Mouse (Mus musculus): ENCODE measurements at regions not wholly inside any gene's neighbourhood (a gene's known extent, or its start where the extent isn't known, plus 50 kb on each side); places are given as distances from the start of the nearest gene placed in this dataset.

- no peak for DNase-seq (ENCODE audit: extremely low spot score in 1 of 2, low spot score in 1 of 2)
Measured at GRCm38 (mm10) chr5:62997464-62997863, 183.8 kb downstream of the Dthd1 start.

DNA sequence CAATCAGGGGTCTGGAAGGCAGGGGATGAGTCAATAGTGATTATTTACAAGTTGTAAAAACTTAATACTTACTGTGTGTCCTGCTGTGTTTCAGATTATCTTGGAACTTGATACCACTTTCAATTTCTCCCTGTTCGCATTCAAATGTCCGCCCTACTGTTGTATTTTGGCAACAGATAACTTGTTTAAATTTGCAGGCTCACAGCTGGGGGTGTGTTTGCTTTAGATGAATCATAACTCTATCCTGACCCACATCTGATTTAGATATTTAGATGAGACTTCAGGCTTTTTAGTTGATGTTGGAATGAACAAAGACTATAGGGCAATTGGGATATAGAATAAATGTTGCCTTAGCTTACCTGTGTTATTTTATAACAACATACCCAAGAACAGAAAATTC is 220.8 kb downstream of the Dthd1 start:
- no peak for DNase-seq (ENCODE audit: extremely low spot score in 1 of 2, low spot score in 1 of 2)

DNA sequence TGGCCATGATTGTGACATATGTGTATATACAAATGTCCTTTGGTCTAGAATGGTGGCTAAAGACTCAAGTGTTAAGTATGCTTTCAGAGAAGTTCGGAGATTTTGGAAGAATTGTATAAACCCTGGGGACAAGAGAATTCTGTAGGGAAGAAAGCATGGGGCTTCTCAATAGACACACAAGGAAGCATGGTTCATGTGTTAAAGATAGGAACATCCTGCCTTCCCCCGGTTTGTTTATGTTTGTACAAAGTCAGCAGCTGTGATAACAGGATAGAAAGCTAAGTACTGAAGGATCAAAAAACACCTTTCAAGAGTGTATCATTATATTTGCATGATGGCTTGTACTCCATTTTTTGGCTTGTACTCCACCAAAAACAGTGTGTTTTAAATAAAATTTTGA is 232.1 kb downstream of the Dthd1 start:
- no peak for DNase-seq (ENCODE audit: extremely low spot score in 1 of 2, low spot score in 1 of 2)

DNA sequence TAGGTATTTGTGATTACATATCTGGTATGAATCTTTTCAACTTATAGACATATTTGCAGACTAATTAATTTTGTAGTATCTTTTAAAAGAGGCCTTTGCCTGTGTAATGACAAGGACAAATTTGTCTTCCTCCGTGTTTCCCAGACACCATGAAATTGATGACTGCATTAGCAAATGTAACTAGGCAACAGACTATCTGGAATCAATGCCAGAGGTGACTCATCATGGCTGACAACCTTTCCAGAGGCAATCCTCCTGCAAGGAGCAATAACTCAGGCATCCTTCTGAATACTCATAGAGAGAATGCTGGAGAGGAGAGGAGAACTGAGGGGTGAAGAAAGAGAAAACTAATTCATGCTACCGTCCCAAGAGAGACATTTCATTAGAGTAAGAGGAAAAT is 249.7 kb downstream of the Dthd1 start:
- no peak for DNase-seq (ENCODE audit: extremely low spot score in 1 of 2, low spot score in 1 of 2)

- no peak for DNase-seq (ENCODE audit: extremely low spot score in 1 of 2, low spot score in 1 of 2)
Measured at GRCm38 (mm10) chr5:63066872-63067271, 253.2 kb downstream of the Dthd1 start.

- no peak for DNase-seq (ENCODE audit: extremely low spot score in 1 of 2, low spot score in 1 of 2)
Measured at GRCm38 (mm10) chr5:63098129-63098528, 284.5 kb downstream of the Dthd1 start.

- DNase-seq (ENCODE audit: extremely low spot score in 1 of 2, low spot score in 1 of 2), result no peak
Measured at GRCm38 (mm10) chr5:63132552-63132951, 318.9 kb downstream of the Dthd1 start.

DNA sequence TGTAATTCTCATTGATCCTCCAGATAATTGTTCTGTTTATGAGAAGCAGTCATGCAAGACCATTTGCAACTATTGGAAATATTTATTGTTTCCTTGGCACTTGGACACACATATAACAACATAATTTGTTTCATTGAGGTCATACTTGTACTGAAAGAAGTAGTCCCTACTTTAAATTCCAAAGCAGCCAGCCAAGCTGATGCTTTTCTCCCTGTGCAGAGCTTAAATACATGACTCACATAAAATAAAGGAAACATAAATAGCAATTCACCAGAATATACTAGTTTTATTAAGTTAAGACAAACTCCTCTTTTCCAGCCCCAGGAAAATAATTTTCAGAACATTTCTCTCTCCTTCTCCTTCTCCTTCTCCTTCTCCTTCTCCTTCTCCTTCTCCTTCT is 324.3 kb downstream of the Dthd1 start:
- no peak for DNase-seq (ENCODE audit: extremely low spot score in 1 of 2, low spot score in 1 of 2)

DNA sequence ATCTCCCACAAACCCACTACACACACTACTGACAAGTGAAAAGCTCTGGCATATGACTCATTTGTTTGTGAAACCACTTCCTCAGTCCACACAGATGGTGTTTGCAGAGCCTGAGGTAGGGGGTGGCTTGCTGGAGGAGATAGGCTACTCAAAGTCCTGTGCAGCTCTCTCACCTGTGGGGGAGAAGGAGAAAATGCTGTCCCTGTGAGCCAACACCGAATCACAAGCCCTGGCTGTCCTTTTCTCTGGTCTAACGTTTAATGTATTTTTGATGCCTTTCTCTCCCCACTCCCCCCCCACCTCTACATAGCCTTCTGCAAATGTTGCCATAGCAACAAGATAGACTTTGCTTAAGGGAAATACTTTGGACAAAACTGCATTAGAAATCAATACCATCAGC is 356.1 kb downstream of the Dthd1 start:
- peak in 1 of 2 experiments; percentile 14 for DNase-seq (ENCODE audit: extremely low spot score in 1 of 2, low spot score in 1 of 2)

DNA sequence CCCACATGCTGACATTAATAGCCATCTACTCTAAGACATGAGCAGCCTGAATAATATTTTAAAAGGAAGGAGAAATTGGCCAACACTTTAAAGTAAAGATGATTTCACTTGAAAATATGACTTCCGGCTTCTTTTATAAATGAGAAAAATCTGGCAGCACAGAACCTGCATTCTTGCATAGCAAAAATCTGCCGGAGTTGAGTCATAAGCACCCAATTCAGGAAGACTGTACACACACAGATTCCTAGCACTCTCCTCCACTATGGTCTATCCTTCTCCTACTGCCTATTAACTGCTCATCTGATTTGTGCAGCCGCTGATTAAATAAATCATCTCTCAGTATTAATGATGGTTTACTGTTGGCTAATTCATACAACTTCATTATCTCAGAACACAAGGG is 356.9 kb downstream of the Dthd1 start:
- no peak for DNase-seq (ENCODE audit: extremely low spot score in 1 of 2, low spot score in 1 of 2)

DNA sequence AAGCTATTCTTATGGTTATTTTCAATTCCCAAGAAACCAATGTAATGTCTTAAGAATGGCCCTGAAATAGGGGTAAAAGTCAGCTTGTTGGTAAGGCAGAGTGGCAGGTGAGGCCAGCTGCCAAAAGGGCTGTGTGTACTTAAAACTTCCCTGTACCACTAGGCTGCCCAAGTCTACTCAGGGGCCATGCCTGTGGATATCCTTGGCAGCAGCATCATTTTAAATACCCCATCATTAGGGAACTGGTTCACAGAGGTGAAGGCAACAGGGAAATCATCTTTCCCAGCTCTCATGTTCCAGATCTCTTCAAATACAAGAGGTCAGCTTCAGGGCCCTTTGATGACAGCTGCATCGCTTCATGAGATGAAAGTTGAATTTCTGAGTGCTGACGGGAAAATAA is 399.8 kb downstream of the Dthd1 start:
- no peak for DNase-seq (ENCODE audit: extremely low spot score in 1 of 2, low spot score in 1 of 2)

DNA sequence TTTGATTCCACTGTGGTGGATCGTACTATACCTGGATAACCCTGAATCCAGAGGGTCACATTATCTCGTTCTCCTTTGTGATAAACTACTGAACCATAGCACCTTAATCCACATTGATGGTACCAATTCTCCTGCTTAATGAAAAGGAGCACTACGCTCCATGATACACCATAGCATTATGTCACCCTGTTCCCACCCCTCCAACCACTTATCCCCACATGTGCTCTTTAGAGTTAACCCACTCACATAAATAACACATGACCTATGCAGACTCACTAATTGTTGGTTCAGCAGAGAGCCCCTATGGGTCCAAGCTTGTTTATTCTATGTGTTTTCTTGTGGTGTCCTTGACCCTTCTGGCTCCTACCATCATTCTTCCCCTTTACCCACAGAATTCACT is 405.8 kb downstream of the Dthd1 start:
- no peak for DNase-seq (ENCODE audit: extremely low spot score in 1 of 2, low spot score in 1 of 2)

DNA sequence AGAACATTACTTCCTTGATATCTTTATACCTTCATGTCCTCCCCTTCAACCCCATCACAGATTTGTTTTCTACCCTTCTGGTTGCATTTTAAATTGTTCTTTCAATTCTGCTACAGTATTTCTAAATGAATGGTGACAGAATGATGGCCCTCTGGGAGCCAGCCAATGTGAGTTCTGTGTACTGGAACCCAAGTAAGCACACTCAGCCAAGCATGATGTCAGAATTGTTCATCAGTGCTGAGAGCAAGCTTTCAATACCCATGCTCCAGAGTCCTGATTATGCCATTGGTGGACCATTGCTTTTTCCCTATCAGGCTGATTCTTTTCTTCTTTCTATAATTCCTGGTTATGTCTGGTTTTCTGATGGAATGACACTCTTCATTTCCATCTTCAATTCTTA is 386.3 kb upstream of the Nwd2 start:
- DNase-seq (ENCODE audit: extremely low spot score in 1 of 2, low spot score in 1 of 2), result peak in 1 of 2 experiments; percentile 12
